Mouse (Mus musculus) kidney, embryonic 16.5 days (tissue): ENCODE data around the gene Nelfcd. TPM values are rescaled to one million over a fixed set of nuclear protein-coding genes. Genes with fewer than 3 reads are reported as not detected.

ENCODE experiments used
- ATAC-seq: fragments of 200-750 bp; cut with Nextera tagmentation; 2 replicates; pipeline ENCODE4 v1.8.0; 2017; ENCODE audit warnings: moderate TSS enrichment; ENCODE audit not compliant: low FRiP score, low TSS enrichment
- H3K27ac ChIP-seq: fragments of 300-500 bp; sonication (generic); 2 replicates; pipeline ENCODE4 v1.5.1; 2014; ENCODE audit warnings: low read length
- H3K27me3 ChIP-seq: fragments of 300-500 bp; sonication (generic); 2 replicates; pipeline ENCODE4 v1.6.1; 2014; ENCODE audit warnings: low read length, control low read depth, mixed read lengths; ENCODE audit not compliant: insufficient read depth
- H3K36me3 ChIP-seq: fragments of 300-500 bp; sonication (generic); 2 replicates; pipeline ENCODE4 v1.6.1; 2014; ENCODE audit warnings: low read length, control low read depth, mixed read lengths; ENCODE audit not compliant: insufficient read depth
- H3K4me1 ChIP-seq: fragments of 300-500 bp; sonication (generic); 2 replicates; pipeline ENCODE4 v1.6.1; 2014; ENCODE audit warnings: low read length, control low read depth, mixed read lengths; ENCODE audit not compliant: insufficient read depth
- H3K4me2 ChIP-seq: fragments of 300-500 bp; sonication (generic); replicated peaks from 2 replicates; pipeline ENCODE4 v1.6.1; 2014; ENCODE audit warnings: low read depth, low read length
- H3K4me3 ChIP-seq: fragments of 300-500 bp; sonication (generic); 2 replicates; pipeline ENCODE4 v1.5.1; 2014; ENCODE audit warnings: mild to moderate bottlenecking, low read length
- H3K9ac ChIP-seq: fragments of 300-500 bp; sonication (generic); replicated peaks from 2 replicates; pipeline ENCODE4 v1.6.1; 2014; ENCODE audit warnings: low read length
- H3K9me3 ChIP-seq: fragments of 300-500 bp; sonication (generic); 2 replicates; pipeline ENCODE4 v1.6.1; 2016; ENCODE audit warnings: low read length, control low read depth
- WGBS: fragments of 180-500 bp; shearing (Covaris S2); extraction: QIAGEN DNeasy Blood & Tissue Kit; methylation state at CpG from one replicate; pipeline ENCODE4 v1.1.7; 2014; 5-methylcytosine and 5-hydroxymethylcytosine counted together
- polyA plus RNA-seq: library from polyadenylated mRNA; unstranded; fragments of >200 nt; fragmentation: Nextera tagmentation; extraction: Ambion mirVana; gene quantifications from 2 replicates; pipeline ENCODE4 v1.2.1, GENCODE M21; 2015

Gene Nelfcd
- polyA plus RNA-seq, 1 experiment from 2014 or later: 132 TPM

GRCm38 (mm10) chr2:174436076-174436701, 20.6 kb downstream of the Nelfcd start:
- Histone ChIP-seq H3K9me3 (no peaks in the 10 kb centered on the region), H3K4me3 (no peak overlapping the region), H3K27me3 (no peaks in the 10 kb centered on the region), H3K9ac (no peak overlapping the region), H3K4me2 (no peak overlapping the region), H3K4me1 (peaks cover 20% of the 10 kb centered on the region), H3K27ac (no peak overlapping the region), H3K36me3 (no peaks in the 10 kb centered on the region; the same call in 1 of the 2 replicates)
- WGBS: 88% methylated on average over 26 of the region's 26 CpGs
- no peak for ATAC-seq

- Histone ChIP-seq H3K36me3 (no peaks in the 10 kb centered on the region; the same call in 1 of the 2 replicates), H3K4me1 (peaks cover 20% of the 10 kb centered on the region), H3K9ac (no peak overlapping the region), H3K4me2 (no peak overlapping the region), H3K9me3 (no peaks in the 10 kb centered on the region), H3K27ac (no peak overlapping the region), H3K4me3 (no peak overlapping the region), H3K27me3 (no peaks in the 10 kb centered on the region)
- WGBS: 94% methylated on average over 7 of the region's 7 CpGs
- no peak for ATAC-seq
These were observed 21.5 kb downstream of the Nelfcd start for GRCm38 (mm10) chr2:174436916-174437696.

GRCm38 (mm10) chr2:174437697-174437982, 22.0 kb downstream of the Nelfcd start:
- H3K27me3 ChIP-seq: no peaks in the 10 kb centered on the region
- H3K9me3 ChIP-seq: no peaks in the 10 kb centered on the region
- H3K27ac ChIP-seq: no peak overlapping the region
- no peak for ATAC-seq
- 92% methylated on average over 4 of the region's 4 CpGs for WGBS
- H3K9ac ChIP-seq: no peak overlapping the region
- peak overlapping the region; percentile 68 for H3K4me2 ChIP-seq
- H3K4me1 ChIP-seq: peaks cover 26% of the 10 kb centered on the region
- H3K36me3 ChIP-seq: no peaks in the 10 kb centered on the region; the same call in 1 of the 2 replicates
- H3K4me3 ChIP-seq: 0 out of 2 replicates have a peak overlapping the region, but pooled peaks have one; percentile 64

- H3K4me1 ChIP-seq: peaks cover 27% of the 10 kb centered on the region
- no peak for ATAC-seq
- H3K9ac ChIP-seq: peak overlapping the region; percentile 67
- peak overlapping the region; percentile 68 for H3K4me2 ChIP-seq
- WGBS: 76% methylated on average over 11 of the region's 11 CpGs
- no peaks in the 10 kb centered on the region for H3K27me3 ChIP-seq
- H3K9me3 ChIP-seq: no peaks in the 10 kb centered on the region
- no peaks in the 10 kb centered on the region for H3K36me3 ChIP-seq
- H3K4me3 ChIP-seq: peak overlapping the region; percentile 64
- H3K27ac ChIP-seq: peak overlapping the region; percentile 2
These were observed 22.6 kb downstream of the Nelfcd start for GRCm38 (mm10) chr2:174438181-174438580.

- H3K9ac ChIP-seq: peak within 1 kb of the TSS; percentile 67
- 2% methylated on average over 38 of the region's 38 CpGs for WGBS
- peak; percentile 71; the same call in 1 of the 2 replicates for ATAC-seq
- H3K4me1 ChIP-seq: peaks cover 27% of the 10 kb centered on the region
- peak within 1 kb of the TSS; percentile 64 for H3K4me3 ChIP-seq
- H3K36me3 ChIP-seq: no peaks in the 10 kb centered on the region
- peak within 1 kb of the TSS; percentile 2 for H3K27ac ChIP-seq
- no peaks in the 10 kb centered on the region for H3K9me3 ChIP-seq
- peak within 1 kb of the TSS; percentile 68 for H3K4me2 ChIP-seq
- no peaks in the 10 kb centered on the region for H3K27me3 ChIP-seq
These were observed 23.3 kb downstream of the Nelfcd start, which contains the start of gene Ctsz for GRCm38 (mm10) chr2:174438737-174439449. Gene Ctsz (minus strand): TSS chr2:174439039.

GRCm38 (mm10) chr2:174439450-174439838, 23.8 kb downstream of the Nelfcd start:
- H3K27ac ChIP-seq: no peak overlapping the region

GRCm38 (mm10) chr2:174439961-174440360, 24.4 kb downstream of the Nelfcd start:
- no peaks in the 10 kb centered on the region for H3K9me3 ChIP-seq
- no peak for ATAC-seq
- H3K27me3 ChIP-seq: no peaks in the 10 kb centered on the region
- H3K4me3 ChIP-seq: no peak overlapping the region
- no peak overlapping the region for H3K9ac ChIP-seq
- H3K36me3 ChIP-seq: no peaks in the 10 kb centered on the region
- peaks cover 21% of the 10 kb centered on the region for H3K4me1 ChIP-seq
- 85% methylated on average over 9 of the region's 9 CpGs for WGBS
- no peak overlapping the region for H3K4me2 ChIP-seq
- H3K27ac ChIP-seq: no peak overlapping the region

More at GRCm38 (mm10) chr2:174439450-174439838, 23.8 kb downstream of the Nelfcd start:
- WGBS: 67% methylated on average over 5 of the region's 5 CpGs
- Histone ChIP-seq H3K36me3 (no peaks in the 10 kb centered on the region), H3K4me3 (no peak overlapping the region), H3K4me2 (no peak overlapping the region), H3K4me1 (peaks cover 22% of the 10 kb centered on the region), H3K27me3 (no peaks in the 10 kb centered on the region), H3K9me3 (no peaks in the 10 kb centered on the region), H3K9ac (no peak overlapping the region; the same call in 1 of the 2 replicates)
- no peak for ATAC-seq

GRCm38 (mm10) chr2:174441898-174442297, 26.3 kb downstream of the Nelfcd start:
- Histone ChIP-seq H3K9ac (no peak overlapping the region), H3K36me3 (no peaks in the 10 kb centered on the region), H3K4me3 (no peak overlapping the region), H3K9me3 (no peaks in the 10 kb centered on the region), H3K27me3 (no peaks in the 10 kb centered on the region), H3K4me1 (peaks cover 21% of the 10 kb centered on the region), H3K27ac (no peak overlapping the region), H3K4me2 (no peak overlapping the region)
- WGBS: 60% methylated on average over 4 of the region's 4 CpGs
- ATAC-seq: no peak

GRCm38 (mm10) chr2:174442460-174442859, 26.9 kb downstream of the Nelfcd start:
- peaks cover 21% of the 10 kb centered on the region for H3K4me1 ChIP-seq
- H3K4me2 ChIP-seq: no peak overlapping the region
- H3K27ac ChIP-seq: no peak overlapping the region
- no peak overlapping the region for H3K4me3 ChIP-seq
- H3K9me3 ChIP-seq: no peaks in the 10 kb centered on the region
- no peaks in the 10 kb centered on the region for H3K27me3 ChIP-seq
- H3K9ac ChIP-seq: no peak overlapping the region
- no peaks in the 10 kb centered on the region for H3K36me3 ChIP-seq
- ATAC-seq: no peak
- 54% methylated on average over 9 of the region's 9 CpGs for WGBS
